Mouse (Mus musculus) liver, embryonic 16.5 days (tissue): ENCODE measurements at regions not wholly inside any gene's neighbourhood (a gene's known extent, or its start where the extent isn't known, plus 50 kb on each side); places are given as distances from the start of the nearest gene placed in this dataset.

Experiments
- ATAC-seq: fragments of 200-750 bp; cut with Nextera tagmentation; 2 replicates; pipeline ENCODE4 v1.8.0; 2017; ENCODE audit warnings: low read depth, mild to moderate bottlenecking, moderate number of reproducible peaks, moderate library complexity
- H3K27ac ChIP-seq: fragments of 300-500 bp; sonication (generic); 2 replicates; pipeline ENCODE4 v1.5.1; 2014; ENCODE audit warnings: mild to moderate bottlenecking, low read length
- H3K27me3 ChIP-seq: fragments of 300-500 bp; sonication (generic); 2 replicates; pipeline ENCODE4 v1.6.1; 2014; ENCODE audit warnings: low read depth, low read length, mixed read lengths; ENCODE audit not compliant: control insufficient read depth, insufficient read depth
- H3K36me3 ChIP-seq: fragments of 300-500 bp; sonication (generic); 2 replicates; pipeline ENCODE4 v1.6.1; 2014; ENCODE audit warnings: mild to moderate bottlenecking; ENCODE audit not compliant: control insufficient read depth, insufficient read depth
- H3K4me1 ChIP-seq: fragments of 300-500 bp; sonication (generic); 2 replicates; pipeline ENCODE4 v1.6.1; 2014; ENCODE audit warnings: low read depth, low read length, mixed read lengths; ENCODE audit not compliant: control insufficient read depth
- H3K4me2 ChIP-seq: fragments of 300-500 bp; sonication (generic); 2 replicates; pipeline ENCODE4 v1.6.1; 2014; ENCODE audit warnings: low read depth, low read length, mixed read lengths
- H3K4me3 ChIP-seq: fragments of 300-500 bp; sonication (generic); 2 replicates; pipeline ENCODE4 v1.5.1; 2014; ENCODE audit warnings: low read depth, mild to moderate bottlenecking, low read length
- H3K9ac ChIP-seq: fragments of 300-500 bp; sonication (generic); 2 replicates; pipeline ENCODE4 v1.6.1; 2014; ENCODE audit warnings: low read depth, low read length
- H3K9me3 ChIP-seq: fragments of 300-500 bp; sonication (generic); replicated peaks from 2 replicates; pipeline ENCODE4 v1.6.1; 2016; ENCODE audit warnings: low read length; ENCODE audit not compliant: control insufficient read depth
- WGBS: fragments of 180-500 bp; shearing (Covaris S2); extraction: QIAGEN DNeasy Blood & Tissue Kit; methylation state at CpG from one replicate; pipeline ENCODE4 v1.1.7; 2014; ENCODE audit not compliant: insufficient replicate concordance; 5-methylcytosine and 5-hydroxymethylcytosine counted together

- no peak overlapping the region for H3K27ac ChIP-seq
- no peak for ATAC-seq
- H3K36me3 ChIP-seq: no peaks in the 10 kb centered on the region
- H3K27me3 ChIP-seq: no peaks in the 10 kb centered on the region
- no peak overlapping the region for H3K4me2 ChIP-seq
- 56% methylated on average over 7 of the region's 7 CpGs for WGBS
- no peaks in the 10 kb centered on the region for H3K9me3 ChIP-seq
- H3K4me1 ChIP-seq: no peaks in the 10 kb centered on the region
- no peak overlapping the region for H3K4me3 ChIP-seq
- no peak overlapping the region for H3K9ac ChIP-seq
Observed at GRCm38 (mm10) chr4:54611990-54612980, 332.6 kb upstream of the Zfp462 start.

DNA sequence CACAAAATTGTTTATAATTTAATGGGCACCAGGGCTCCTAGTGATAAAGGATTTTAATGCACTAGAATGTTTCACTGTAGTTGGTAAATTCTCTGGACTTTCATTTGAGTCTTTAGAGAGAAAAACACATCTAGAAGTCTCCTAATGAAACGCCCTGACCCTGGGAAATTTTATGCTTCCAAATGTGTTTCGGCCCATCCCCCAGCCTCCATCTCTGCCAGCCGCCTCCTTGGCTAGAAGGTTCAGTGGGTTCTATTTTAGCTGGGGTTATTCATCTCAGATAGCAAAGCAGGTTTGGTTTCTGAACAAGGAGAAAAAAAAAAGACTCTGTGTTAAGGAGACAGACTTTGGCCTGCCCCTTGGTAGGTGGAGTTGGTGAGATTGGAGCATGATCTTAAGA is 331.8 kb upstream of the Zfp462 start:
- no peaks in the 10 kb centered on the region for H3K27me3 ChIP-seq
- no peak overlapping the region for H3K4me2 ChIP-seq
- H3K4me3 ChIP-seq: no peak overlapping the region
- ATAC-seq: no peak
- H3K9ac ChIP-seq: no peak overlapping the region
- H3K9me3 ChIP-seq: no peaks in the 10 kb centered on the region
- WGBS: 72% methylated on average over 3 of the region's 3 CpGs
- H3K4me1 ChIP-seq: no peaks in the 10 kb centered on the region
- H3K36me3 ChIP-seq: no peaks in the 10 kb centered on the region
- H3K27ac ChIP-seq: no peak overlapping the region

DNA sequence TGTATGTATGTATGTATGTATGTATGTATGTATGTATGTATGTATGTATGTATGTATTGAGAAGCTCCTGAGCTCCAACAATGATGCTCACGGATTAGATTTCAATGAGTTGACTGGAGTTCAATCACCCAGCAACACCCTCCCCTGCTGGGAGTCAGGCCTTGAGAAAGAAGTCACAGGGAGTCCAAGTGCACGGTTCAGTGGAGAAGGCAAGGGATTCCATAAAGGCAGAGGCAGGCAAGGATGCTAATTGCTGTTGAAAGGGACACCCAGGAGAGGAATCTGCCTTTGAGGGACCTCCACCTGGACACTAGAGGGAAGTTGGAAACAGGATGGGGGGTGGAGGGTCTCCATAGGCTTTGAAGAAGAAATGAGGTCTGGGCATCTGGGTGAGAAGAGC is 331.2 kb upstream of the Zfp462 start:
- Histone ChIP-seq H3K36me3 (no peaks in the 10 kb centered on the region), H3K27ac (no peak overlapping the region), H3K9me3 (no peaks in the 10 kb centered on the region), H3K9ac (no peak overlapping the region), H3K4me1 (no peaks in the 10 kb centered on the region), H3K4me3 (no peak overlapping the region), H3K4me2 (no peak overlapping the region), H3K27me3 (no peaks in the 10 kb centered on the region)
- 60% methylated on average over 2 of the region's 2 CpGs for WGBS
- ATAC-seq: no peak

- Histone ChIP-seq H3K27ac (no peak overlapping the region), H3K4me2 (no peak overlapping the region), H3K36me3 (no peaks in the 10 kb centered on the region), H3K9ac (no peak overlapping the region), H3K9me3 (no peaks in the 10 kb centered on the region), H3K4me1 (no peaks in the 10 kb centered on the region), H3K4me3 (no peak overlapping the region), H3K27me3 (no peaks in the 10 kb centered on the region)
- ATAC-seq: no peak
- 36% methylated on average over 1 of the region's 1 CpGs for WGBS
Observed at GRCm38 (mm10) chr4:54615886-54616285, 329.0 kb upstream of the Zfp462 start.

- H3K27ac ChIP-seq: no peak overlapping the region
- no peaks in the 10 kb centered on the region for H3K27me3 ChIP-seq
- no peak overlapping the region for H3K9ac ChIP-seq
- no peaks in the 10 kb centered on the region for H3K36me3 ChIP-seq
- H3K4me2 ChIP-seq: no peak overlapping the region
- H3K4me1 ChIP-seq: no peaks in the 10 kb centered on the region
- no peak overlapping the region for H3K4me3 ChIP-seq
- 63% methylated on average over 20 of the region's 20 CpGs for WGBS
- no peaks in the 10 kb centered on the region for H3K9me3 ChIP-seq
- ATAC-seq: no peak
Observed at GRCm38 (mm10) chr4:54624024-54624873, 320.6 kb upstream of the Zfp462 start.

DNA sequence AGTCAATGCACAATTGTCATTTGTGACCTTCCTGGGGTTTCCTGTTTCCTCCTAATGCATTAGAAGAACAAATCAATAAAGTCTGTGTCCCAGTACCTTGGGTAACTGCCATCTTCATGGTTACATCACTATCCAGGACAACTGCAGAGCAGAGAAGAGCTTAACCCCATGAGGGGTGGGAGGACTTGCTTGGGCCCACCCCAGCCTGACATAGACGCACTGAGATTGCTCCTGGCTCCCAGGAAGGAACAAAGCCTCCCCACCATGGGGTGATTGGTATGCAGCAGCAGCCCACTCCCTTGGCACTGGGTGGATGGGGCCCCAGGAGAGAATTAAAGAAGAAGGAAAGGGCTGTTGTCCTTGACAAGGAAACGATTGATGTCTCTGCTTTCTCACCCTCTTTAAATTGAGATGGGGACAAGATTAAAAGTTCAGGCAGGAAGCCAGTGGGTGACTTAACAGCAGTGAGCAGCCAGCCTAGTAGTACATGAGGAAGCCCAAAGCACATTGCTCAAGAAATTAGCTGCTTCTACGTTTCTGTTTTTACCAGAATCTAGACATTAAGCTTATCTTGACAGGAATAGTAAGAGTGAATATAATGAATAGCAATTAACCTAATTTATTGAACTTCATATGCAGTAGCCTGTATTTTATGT is 307.7 kb upstream of the Zfp462 start:
- no peak overlapping the region for H3K9ac ChIP-seq
- H3K4me2 ChIP-seq: no peak overlapping the region
- WGBS: 13% methylated on average over 3 of the region's 3 CpGs
- no peaks in the 10 kb centered on the region for H3K27me3 ChIP-seq
- no peaks in the 10 kb centered on the region for H3K36me3 ChIP-seq
- no peak for ATAC-seq
- no peaks in the 10 kb centered on the region for H3K4me1 ChIP-seq
- no peak overlapping the region for H3K27ac ChIP-seq
- H3K4me3 ChIP-seq: no peak overlapping the region
- no peaks in the 10 kb centered on the region for H3K9me3 ChIP-seq

- Histone ChIP-seq H3K4me3 (no peak overlapping the region), H3K9me3 (no peaks in the 10 kb centered on the region), H3K27me3 (no peaks in the 10 kb centered on the region), H3K4me2 (no peak overlapping the region), H3K36me3 (no peaks in the 10 kb centered on the region), H3K27ac (no peak overlapping the region), H3K4me1 (no peaks in the 10 kb centered on the region), H3K9ac (no peak overlapping the region)
- WGBS: 68% methylated on average over 11 of the region's 11 CpGs
- no peak for ATAC-seq
Observed at GRCm38 (mm10) chr4:54646033-54646432, 298.8 kb upstream of the Zfp462 start.

DNA sequence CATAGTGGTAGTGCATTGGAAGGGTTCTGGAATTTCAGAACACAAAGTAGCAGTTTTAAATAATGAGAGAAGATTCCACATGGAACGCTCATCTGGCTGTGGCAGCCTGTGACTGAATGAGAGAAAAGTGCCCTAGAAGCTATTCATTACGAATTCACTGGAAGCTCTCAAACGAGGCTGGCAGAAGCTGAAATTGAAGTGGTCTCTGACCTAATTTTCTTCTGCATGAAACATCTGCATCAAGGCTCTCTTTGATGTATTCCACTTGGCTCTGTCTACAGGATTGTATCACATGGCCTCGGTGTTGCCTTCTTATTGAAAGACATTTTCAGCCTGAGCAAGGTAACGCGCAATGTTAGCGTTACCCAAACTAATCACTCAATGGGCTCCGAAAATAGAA is 298.4 kb upstream of the Zfp462 start:
- H3K4me1 ChIP-seq: no peaks in the 10 kb centered on the region
- no peak overlapping the region for H3K9ac ChIP-seq
- 69% methylated on average over 8 of the region's 8 CpGs for WGBS
- ATAC-seq: no peak
- no peaks in the 10 kb centered on the region for H3K36me3 ChIP-seq
- H3K4me2 ChIP-seq: no peak overlapping the region
- H3K4me3 ChIP-seq: no peak overlapping the region
- no peaks in the 10 kb centered on the region for H3K9me3 ChIP-seq
- no peak overlapping the region for H3K27ac ChIP-seq
- no peaks in the 10 kb centered on the region for H3K27me3 ChIP-seq
